Mouse (Mus musculus): Measurements from ENCODE around the gene Spc24. TPM values are rescaled to one million over a fixed set of nuclear protein-coding genes. Genes with fewer than 3 reads are reported as not detected.

Spc24 gene
- polyA plus RNA-seq (2014; fragmentation: Nextera tagmentation; extraction: Ambion mirVana), result 151 and 170 TPM in 2 replicates

DNA sequence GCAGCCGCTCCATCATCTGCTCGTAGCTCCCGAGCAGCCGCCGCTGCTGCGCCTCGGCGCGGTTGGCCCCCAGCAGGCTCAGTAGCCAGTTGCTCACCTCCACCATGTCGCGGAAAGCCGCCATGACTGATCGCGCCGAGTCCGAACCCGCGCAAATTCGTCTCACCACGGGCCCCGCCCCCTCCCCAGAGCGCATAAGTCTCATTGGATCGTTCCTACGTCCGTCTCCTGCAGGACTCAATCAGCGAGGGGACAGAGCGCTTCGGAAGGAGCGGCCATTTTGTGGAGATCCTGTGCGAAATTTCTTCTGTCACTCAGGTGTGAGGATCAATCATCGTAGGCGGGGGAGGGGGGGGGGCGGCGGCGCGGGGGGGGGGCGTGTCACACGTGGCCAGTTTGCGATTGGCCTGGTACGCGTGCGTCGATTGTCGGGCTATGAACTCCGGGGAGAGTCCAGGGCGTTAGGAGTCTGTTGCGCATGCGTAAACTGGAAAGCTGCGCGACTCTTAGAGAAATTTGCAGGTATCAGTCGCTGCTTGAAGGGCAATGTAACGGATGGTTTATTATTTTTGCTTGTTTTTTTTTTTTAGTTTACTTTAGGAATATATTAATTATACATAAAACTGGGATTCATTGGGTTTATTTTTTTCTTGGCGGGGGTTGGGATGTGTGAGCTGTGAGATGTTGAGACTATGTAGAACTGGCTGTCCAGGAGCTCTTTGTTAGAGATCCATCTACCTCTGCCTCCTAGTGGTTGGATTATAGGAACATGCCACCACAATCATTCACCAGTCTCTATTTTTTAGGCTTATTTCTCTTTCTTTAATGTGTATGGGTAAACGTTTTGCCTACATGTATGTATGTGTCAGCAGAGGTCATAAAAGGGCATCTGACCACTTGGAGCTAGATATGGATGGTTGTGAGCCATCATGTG is at the start of gene Spc24:
Spc24 (minus strand) TSS at position 149 of the 934 bp plus-strand sequence.
- H3K4me1 ChIP-seq (replicated peaks; ENCODE audit: control insufficient read depth, insufficient read depth, low read length), result peaks cover 21% of the 10 kb centered on the region
- H3K36me3 ChIP-seq (ENCODE audit: control insufficient read depth, insufficient read depth, low read length), result peaks cover 15% of the 10 kb centered on the region
- DNase-seq (ENCODE audit: low spot score) (peak; percentile 89), ATAC-seq (replicated peaks; ENCODE audit: low FRiP score) (peak; percentile 94)
- no peaks in the 10 kb centered on the region for H3K27me3 ChIP-seq (replicated peaks; ENCODE audit: control insufficient read depth, insufficient read depth, low read length)
- under 1% methylated on average over 50 of the region's 54 CpGs for WGBS
- H3K9me3 ChIP-seq (ENCODE audit: control insufficient read depth, low read length), result no peaks in the 10 kb centered on the region
- H3K4me2 ChIP-seq, result peak within 1 kb of the TSS; percentile 76
- H3K9ac ChIP-seq (ENCODE audit: low read depth, low read length), result peak within 1 kb of the TSS; percentile 91
- peak within 1 kb of the TSS; percentile 89 for H3K4me3 ChIP-seq (ENCODE audit: low read depth, low read length)
- H3K27ac ChIP-seq (ENCODE audit: low read depth, low read length), result peak within 1 kb of the TSS; percentile 72

- 68% methylated on average over 3 of the region's 3 CpGs for WGBS
- H3K4me3 ChIP-seq (ENCODE audit: low read depth, low read length), result no peak overlapping the region
- H3K27me3 ChIP-seq (replicated peaks; ENCODE audit: control insufficient read depth, insufficient read depth, low read length), result no peaks in the 10 kb centered on the region
- no peaks in the 10 kb centered on the region for H3K4me1 ChIP-seq (replicated peaks; ENCODE audit: control insufficient read depth, insufficient read depth, low read length)
- ATAC-seq (replicated peaks; ENCODE audit: low FRiP score) (no peak), DNase-seq (ENCODE audit: low spot score) (no peak)
- H3K4me2 ChIP-seq, result no peak overlapping the region
- H3K9me3 ChIP-seq (ENCODE audit: control insufficient read depth, low read length), result no peaks in the 10 kb centered on the region
- H3K9ac ChIP-seq (ENCODE audit: low read depth, low read length), result no peak overlapping the region
- no peak overlapping the region for H3K27ac ChIP-seq (ENCODE audit: low read depth, low read length)
- no peaks in the 10 kb centered on the region; the same call in 1 of the 2 replicates for H3K36me3 ChIP-seq (ENCODE audit: control insufficient read depth, insufficient read depth, low read length)
These were observed 48.5 kb upstream of the Spc24 start for GRCm38 (mm10) chr9:21808561-21808960.

DNA sequence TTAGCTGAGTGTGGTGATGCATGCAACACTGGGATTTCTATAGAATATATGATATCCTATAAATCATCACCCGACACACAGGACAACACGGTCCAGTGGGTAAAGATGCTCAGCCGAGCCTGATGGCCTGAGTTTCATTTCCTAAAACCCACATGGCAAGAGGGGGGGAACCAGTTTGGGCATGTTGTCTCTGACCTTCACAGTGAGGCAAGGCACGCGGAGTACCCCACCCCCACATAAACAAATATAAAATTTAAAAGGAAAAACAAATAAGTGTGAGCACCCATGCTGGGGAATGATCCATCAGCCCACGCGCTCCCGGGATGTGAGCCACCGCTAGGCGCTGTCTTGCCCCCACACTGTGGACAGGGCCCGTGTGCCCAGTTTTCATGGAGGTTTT is 46.9 kb upstream of the Spc24 start:
- Histone ChIP-seq H3K27me3 (replicated peaks; ENCODE audit: control insufficient read depth, insufficient read depth, low read length) (no peaks in the 10 kb centered on the region), H3K4me3 (ENCODE audit: low read depth, low read length) (no peak overlapping the region), H3K9me3 (ENCODE audit: control insufficient read depth, low read length) (no peaks in the 10 kb centered on the region), H3K9ac (ENCODE audit: low read depth, low read length) (no peak overlapping the region), H3K4me2 (no peak overlapping the region), H3K36me3 (ENCODE audit: control insufficient read depth, insufficient read depth, low read length) (no peaks in the 10 kb centered on the region), H3K4me1 (replicated peaks; ENCODE audit: control insufficient read depth, insufficient read depth, low read length) (no peaks in the 10 kb centered on the region), H3K27ac (ENCODE audit: low read depth, low read length) (no peak overlapping the region; the same call in 1 of the 2 replicates)
- WGBS, result 79% methylated on average over 11 of the region's 11 CpGs
- ATAC-seq (replicated peaks; ENCODE audit: low FRiP score) (no peak), DNase-seq (ENCODE audit: low spot score) (no peak)

GRCm38 (mm10) chr9:21806363-21806762 is 46.3 kb upstream of the Spc24 start:
- Histone ChIP-seq H3K9me3 (ENCODE audit: control insufficient read depth, low read length) (no peaks in the 10 kb centered on the region), H3K27ac (ENCODE audit: low read depth, low read length) (peak overlapping the region; percentile 63; the same call in 1 of the 2 replicates), H3K9ac (ENCODE audit: low read depth, low read length) (no peak overlapping the region), H3K4me2 (no peak overlapping the region), H3K4me1 (replicated peaks; ENCODE audit: control insufficient read depth, insufficient read depth, low read length) (no peaks in the 10 kb centered on the region), H3K4me3 (ENCODE audit: low read depth, low read length) (no peak overlapping the region), H3K36me3 (ENCODE audit: control insufficient read depth, insufficient read depth, low read length) (no peaks in the 10 kb centered on the region; the same call in 1 of the 2 replicates), H3K27me3 (replicated peaks; ENCODE audit: control insufficient read depth, insufficient read depth, low read length) (no peaks in the 10 kb centered on the region)
- ATAC-seq (replicated peaks; ENCODE audit: low FRiP score), result peak; percentile 65
- 39% methylated on average over 3 of the region's 3 CpGs for WGBS
- no peak for DNase-seq (ENCODE audit: low spot score)

GRCm38 (mm10) chr9:21803986-21804644 is 44.0 kb upstream of the Spc24 start:
- H3K9ac ChIP-seq (ENCODE audit: low read depth, low read length), result no peak overlapping the region
- peak; percentile 72 for DNase-seq (ENCODE audit: low spot score)

DNA sequence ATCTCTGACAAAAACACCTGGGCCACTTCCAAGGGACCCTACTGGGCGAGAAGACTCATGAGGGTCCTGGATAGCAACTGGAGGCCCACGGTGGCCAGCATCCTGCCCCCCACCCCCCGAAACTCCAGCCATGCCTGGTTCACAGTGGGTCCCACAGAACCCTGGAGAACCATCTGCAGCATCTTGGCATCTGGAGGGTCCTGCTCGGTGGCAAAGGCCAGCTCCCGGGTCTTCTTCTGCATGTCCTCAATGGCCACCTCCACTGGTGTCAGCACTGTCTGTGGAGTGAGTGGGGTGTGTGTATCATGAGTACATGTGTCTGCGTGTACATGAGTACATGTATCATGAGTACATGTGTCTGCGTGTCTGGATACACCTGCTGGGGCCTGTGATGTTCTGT is 41.5 kb upstream of the Spc24 start:
- Histone ChIP-seq H3K4me2 (no peak overlapping the region), H3K27me3 (replicated peaks; ENCODE audit: control insufficient read depth, insufficient read depth, low read length) (no peaks in the 10 kb centered on the region), H3K9ac (ENCODE audit: low read depth, low read length) (no peak overlapping the region), H3K27ac (ENCODE audit: low read depth, low read length) (no peak overlapping the region), H3K4me3 (ENCODE audit: low read depth, low read length) (no peak overlapping the region), H3K36me3 (ENCODE audit: control insufficient read depth, insufficient read depth, low read length) (no peaks in the 10 kb centered on the region; the same call in 1 of the 2 replicates), H3K9me3 (ENCODE audit: control insufficient read depth, low read length) (no peaks in the 10 kb centered on the region), H3K4me1 (replicated peaks; ENCODE audit: control insufficient read depth, insufficient read depth, low read length) (peaks cover 14% of the 10 kb centered on the region)
- WGBS, result 80% methylated on average over 7 of the region's 7 CpGs
- ATAC-seq (replicated peaks; ENCODE audit: low FRiP score) (no peak), DNase-seq (ENCODE audit: low spot score) (no peak)

More at GRCm38 (mm10) chr9:21803986-21804644, 44.0 kb upstream of the Spc24 start:
- Histone ChIP-seq H3K36me3 (ENCODE audit: control insufficient read depth, insufficient read depth, low read length) (no peaks in the 10 kb centered on the region; the same call in 1 of the 2 replicates), H3K27me3 (replicated peaks; ENCODE audit: control insufficient read depth, insufficient read depth, low read length) (no peaks in the 10 kb centered on the region), H3K4me2 (no peak overlapping the region), H3K9me3 (ENCODE audit: control insufficient read depth, low read length) (no peaks in the 10 kb centered on the region), H3K4me1 (replicated peaks; ENCODE audit: control insufficient read depth, insufficient read depth, low read length) (no peaks in the 10 kb centered on the region; the same call in none of the 2 replicates), H3K4me3 (ENCODE audit: low read depth, low read length) (no peak overlapping the region), H3K27ac (ENCODE audit: low read depth, low read length) (no peak overlapping the region)
- peak; percentile 76 for ATAC-seq (replicated peaks; ENCODE audit: low FRiP score)
- 47% methylated on average over 13 of the region's 13 CpGs for WGBS

GRCm38 (mm10) chr9:21801121-21801520 is 41.0 kb upstream of the Spc24 start:
- DNase-seq (ENCODE audit: low spot score) (no peak), ATAC-seq (replicated peaks; ENCODE audit: low FRiP score) (no peak)
- H3K27me3 ChIP-seq (replicated peaks; ENCODE audit: control insufficient read depth, insufficient read depth, low read length), result no peaks in the 10 kb centered on the region
- H3K27ac ChIP-seq (ENCODE audit: low read depth, low read length), result no peak overlapping the region
- WGBS, result 85% methylated on average over 7 of the region's 7 CpGs
- no peak overlapping the region for H3K9ac ChIP-seq (ENCODE audit: low read depth, low read length)
- H3K9me3 ChIP-seq (ENCODE audit: control insufficient read depth, low read length), result no peaks in the 10 kb centered on the region
- H3K4me2 ChIP-seq, result no peak overlapping the region
- peaks cover 18% of the 10 kb centered on the region for H3K4me1 ChIP-seq (replicated peaks; ENCODE audit: control insufficient read depth, insufficient read depth, low read length)
- no peaks in the 10 kb centered on the region; the same call in 1 of the 2 replicates for H3K36me3 ChIP-seq (ENCODE audit: control insufficient read depth, insufficient read depth, low read length)
- H3K4me3 ChIP-seq (ENCODE audit: low read depth, low read length), result no peak overlapping the region

DNA sequence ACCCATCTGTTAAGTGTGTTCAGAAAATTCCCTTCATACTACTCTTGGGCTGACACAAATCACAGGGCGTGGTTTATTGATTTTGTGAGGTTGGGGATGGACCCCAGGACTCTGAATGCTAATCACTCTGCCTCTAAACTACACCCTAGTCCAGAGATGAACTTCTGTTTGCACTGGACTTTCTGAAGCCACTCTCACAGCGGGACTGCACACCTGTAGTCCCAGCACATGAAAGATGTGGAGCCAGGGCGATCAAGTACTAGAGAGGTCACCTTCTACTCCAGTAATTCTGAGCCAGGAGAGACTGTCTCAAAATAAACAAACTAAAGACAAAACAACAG is 38.9 kb upstream of the Spc24 start:
- ATAC-seq (replicated peaks; ENCODE audit: low FRiP score), result peak; percentile 18
- Histone ChIP-seq H3K27ac (ENCODE audit: low read depth, low read length) (peak overlapping the region; percentile 79; the same call in 1 of the 2 replicates), H3K9ac (ENCODE audit: low read depth, low read length) (peak overlapping the region; percentile 86; the same call in 1 of the 2 replicates), H3K9me3 (ENCODE audit: control insufficient read depth, low read length) (no peaks in the 10 kb centered on the region), H3K27me3 (replicated peaks; ENCODE audit: control insufficient read depth, insufficient read depth, low read length) (no peaks in the 10 kb centered on the region), H3K4me2 (peak overlapping the region; percentile 98), H3K36me3 (ENCODE audit: control insufficient read depth, insufficient read depth, low read length) (peaks cover 12% of the 10 kb centered on the region), H3K4me1 (replicated peaks; ENCODE audit: control insufficient read depth, insufficient read depth, low read length) (peaks cover 20% of the 10 kb centered on the region), H3K4me3 (ENCODE audit: low read depth, low read length) (peak overlapping the region; percentile 75)
- DNase-seq (ENCODE audit: low spot score), result no peak
- WGBS, result 55% methylated on average over 3 of the region's 3 CpGs
